Mouse (Mus musculus) liver, embryonic 14.5 days (tissue): ENCODE measurements around the gene Ngfr.

ENCODE experiments used
- CTCF ChIP-seq: IDR thresholded peaks from 2 replicates; pipeline ENCODE4 v1.5.1; 2016; ENCODE audit warnings: antibody characterized with exemption, low read depth, control low read depth
- EP300 ChIP-seq: IDR thresholded peaks from 2 replicates; pipeline ENCODE4 v1.6.1; 2016; ENCODE audit warnings: antibody characterized with exemption, low read depth

GRCm38 (mm10) chr11:95586184-95586583, 1.4 kb downstream of the Ngfr start:
- TF ChIP-seq CTCF (peak; percentile 77), EP300 (no peak)
